Mouse (Mus musculus) ovary, postnatal 36 days (tissue): ENCODE measurements at regions not wholly inside any gene's neighbourhood (a gene's known extent, or its start where the extent isn't known, plus 50 kb on each side); places are given as distances from the start of the nearest gene placed in this dataset.

ENCODE experiments used
- DNase-seq: peaks from one replicate; pipeline ENCODE4 v3.0.0; 2022; ENCODE audit warnings: low spot score, mixed read lengths

- DNase-seq = no peak
Observed at GRCm38 (mm10) chr15:62476452-62476851, 1368.5 kb downstream of the Gsdmc2 start.

- no peak for DNase-seq
Observed at GRCm38 (mm10) chr15:62470683-62471331, 1374.2 kb downstream of the Gsdmc2 start.

- no peak for DNase-seq
Observed at GRCm38 (mm10) chr15:62468076-62468475, 1376.9 kb downstream of the Gsdmc2 start.

- no peak for DNase-seq
Observed at GRCm38 (mm10) chr15:62466856-62467255, 1378.1 kb downstream of the Gsdmc2 start.

GRCm38 (mm10) chr15:62465026-62465839, 1379.7 kb downstream of the Gsdmc2 start:
- no peak for DNase-seq

- DNase-seq = peak; percentile 50
Observed at GRCm38 (mm10) chr15:62462698-62463097, 1382.3 kb downstream of the Gsdmc2 start.

GRCm38 (mm10) chr15:62461398-62462051, 1383.5 kb downstream of the Gsdmc2 start:
- no peak for DNase-seq

GRCm38 (mm10) chr15:62460724-62461123, 1384.3 kb downstream of the Gsdmc2 start:
- DNase-seq = no peak

- no peak for DNase-seq
Observed at GRCm38 (mm10) chr15:62460026-62460607, 1384.9 kb downstream of the Gsdmc2 start.

- no peak for DNase-seq
Observed at GRCm38 (mm10) chr15:62457990-62458389, 1387.0 kb downstream of the Gsdmc2 start.

GRCm38 (mm10) chr15:62457051-62457664, 1387.8 kb downstream of the Gsdmc2 start:
- no peak for DNase-seq

GRCm38 (mm10) chr15:62456020-62456419, 1389.0 kb downstream of the Gsdmc2 start:
- DNase-seq = no peak

- no peak for DNase-seq
Observed at GRCm38 (mm10) chr15:62448116-62448515, 1396.9 kb downstream of the Gsdmc2 start.

GRCm38 (mm10) chr15:62439211-62439610, 1405.8 kb downstream of the Gsdmc2 start:
- DNase-seq = no peak

- no peak for DNase-seq
Observed at GRCm38 (mm10) chr15:62436631-62437030, 1408.3 kb downstream of the Gsdmc2 start.

- DNase-seq = no peak
Observed at GRCm38 (mm10) chr15:62435141-62435680, 1409.8 kb downstream of the Gsdmc2 start.

- DNase-seq = no peak
Observed at GRCm38 (mm10) chr15:62432742-62433245, 1412.2 kb downstream of the Gsdmc2 start.

GRCm38 (mm10) chr15:62431150-62431678, 1413.8 kb downstream of the Gsdmc2 start:
- no peak for DNase-seq

- DNase-seq = no peak
Observed at GRCm38 (mm10) chr15:62422995-62423394, 1422.0 kb downstream of the Gsdmc2 start.

- no peak for DNase-seq
Observed at GRCm38 (mm10) chr15:62421073-62421851, 1423.7 kb downstream of the Gsdmc2 start.
